Mouse (Mus musculus) cerebellum, adult 8-10 months (tissue): ENCODE measurements around the gene Ms4a18.

ENCODE experiments used
- DNase-seq: peaks from one replicate; pipeline ENCODE4 v3.0.0; 2022

Gene Ms4a18

GRCm38 (mm10) chr19:10980210-10980609 is 37.6 kb downstream of the Ms4a18 start:
- no peak for DNase-seq

- peak; percentile 70 for DNase-seq
Measured at GRCm38 (mm10) chr19:10979184-10980168, 38.4 kb downstream of the Ms4a18 start.

- DNase-seq, result no peak
Measured at GRCm38 (mm10) chr19:10976318-10976717, 41.5 kb downstream of the Ms4a18 start.

DNA sequence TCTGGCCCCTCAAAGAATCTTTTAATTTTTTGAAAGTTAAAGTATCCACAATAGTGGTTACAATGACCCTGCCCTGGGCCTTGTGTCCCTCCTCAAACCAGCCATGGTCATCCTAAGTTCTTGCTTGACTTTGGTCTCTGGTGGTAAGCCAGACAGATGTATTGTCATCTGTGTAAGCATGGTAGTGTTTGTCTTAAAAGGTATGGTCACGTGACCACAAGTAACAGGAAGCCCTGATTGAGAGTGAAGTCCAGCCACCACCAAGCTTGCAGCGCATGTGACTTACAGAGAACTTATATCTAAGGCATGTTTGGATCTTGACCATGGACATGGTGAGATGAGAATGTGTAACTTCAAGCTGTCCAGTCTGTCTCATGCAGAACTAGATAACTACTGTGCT is 42.6 kb downstream of the Ms4a18 start:
- DNase-seq, result no peak

GRCm38 (mm10) chr19:10974238-10974865 is 43.5 kb downstream of the Ms4a18 start, which contains the start of gene Ms4a10:
Ms4a10 (minus strand) TSS chr19:10974670.
- DNase-seq, result no peak

DNA sequence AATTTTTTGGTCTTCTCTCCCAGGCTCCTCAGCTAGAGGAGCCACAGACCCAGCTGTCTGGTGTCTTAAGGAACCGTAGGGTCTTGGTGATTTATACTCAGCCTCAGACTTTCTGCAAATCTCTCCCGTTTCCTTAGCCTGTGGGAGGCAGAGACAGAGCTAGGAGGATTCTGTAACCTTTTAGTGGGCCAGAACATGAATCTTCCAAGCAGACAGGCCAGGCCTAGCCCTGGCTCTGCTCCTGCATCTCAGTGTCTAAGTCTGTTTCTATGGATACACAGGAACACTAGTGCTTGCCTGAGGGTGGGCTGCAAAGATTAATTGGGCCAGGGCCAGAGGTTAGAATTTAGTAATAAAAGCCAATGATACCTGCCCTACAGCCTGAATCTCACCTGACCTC is 44.6 kb downstream of the Ms4a18 start:
- no peak for DNase-seq

GRCm38 (mm10) chr19:10972660-10973059 is 45.2 kb downstream of the Ms4a18 start:
- no peak for DNase-seq

- no peak for DNase-seq
Measured at GRCm38 (mm10) chr19:10970457-10970856, 47.4 kb downstream of the Ms4a18 start.

DNA sequence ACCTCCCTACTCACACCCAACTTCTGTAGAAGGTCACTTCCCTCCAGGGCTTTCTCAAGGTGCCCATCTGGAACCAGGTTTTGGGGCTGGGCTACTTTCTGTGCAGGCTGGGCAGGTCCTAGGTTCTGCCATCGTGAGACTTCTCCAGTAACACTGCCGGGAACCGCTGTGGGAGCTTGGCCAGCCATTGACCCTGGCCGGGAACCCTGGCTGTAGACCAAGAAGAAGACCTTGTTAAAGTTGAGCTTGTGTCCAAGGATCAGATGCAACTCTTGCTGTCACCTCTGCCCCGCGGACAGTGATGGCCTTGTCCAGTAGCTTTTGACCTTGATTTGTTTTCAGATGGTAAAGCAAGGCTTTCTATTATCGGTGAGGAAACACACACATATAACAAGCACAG is 49.3 kb downstream of the Ms4a18 start:
- DNase-seq, result no peak

GRCm38 (mm10) chr19:10965721-10966120 is 52.1 kb downstream of the Ms4a18 start:
- no peak for DNase-seq

DNA sequence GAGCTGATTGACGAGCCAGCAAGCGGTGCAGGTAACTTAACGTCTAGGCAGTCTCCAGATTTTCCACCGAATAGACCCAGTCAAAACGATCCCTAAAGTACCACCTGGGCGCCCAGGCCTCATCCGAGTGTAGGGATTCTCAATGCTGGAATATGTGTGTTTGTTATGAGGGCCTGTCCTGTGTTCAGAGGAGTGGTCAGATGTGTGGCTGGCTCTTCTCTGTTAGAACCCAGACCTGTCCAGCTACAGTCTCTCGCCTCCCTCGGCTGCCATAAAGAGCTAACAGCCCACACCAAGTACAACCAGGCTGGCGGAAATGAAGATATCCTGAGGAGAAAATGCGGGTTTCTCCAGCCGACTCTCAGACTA is 57.9 kb downstream of the Ms4a18 start:
- no peak for DNase-seq

- peak; percentile 74 for DNase-seq
Measured at GRCm38 (mm10) chr19:10959085-10959977, 58.5 kb downstream of the Ms4a18 start.

GRCm38 (mm10) chr19:10952021-10952939 is 65.6 kb downstream of the Ms4a18 start:
- no peak for DNase-seq

- DNase-seq, result no peak
Measured at GRCm38 (mm10) chr19:10949558-10949957, 68.3 kb downstream of the Ms4a18 start.

GRCm38 (mm10) chr19:10949112-10949511 is 68.7 kb downstream of the Ms4a18 start, which contains the start of gene Ccdc86:
Ccdc86 (minus strand) TSS chr19:10949266.
- peak; percentile 93 for DNase-seq

DNA sequence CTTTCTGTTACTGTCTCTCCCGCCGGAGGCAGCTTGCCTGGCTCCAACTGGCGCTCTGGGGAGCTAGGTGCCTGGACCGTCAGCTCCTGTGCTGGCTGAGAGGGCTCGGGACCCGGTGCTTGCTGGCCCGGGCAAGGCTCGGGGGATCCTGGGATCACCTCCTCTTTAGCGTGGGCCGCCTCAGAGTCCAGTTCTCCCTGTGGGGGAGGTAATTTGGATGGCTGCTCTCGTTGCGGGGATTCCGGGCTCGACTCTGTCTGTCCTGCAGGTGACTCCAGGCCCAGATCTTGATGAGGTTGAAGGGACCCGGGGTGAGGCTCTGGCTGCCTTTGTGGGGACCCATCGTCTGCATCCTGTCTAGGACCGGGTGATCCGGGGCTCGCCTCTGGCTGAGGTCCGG is 69.4 kb downstream of the Ms4a18 start:
- DNase-seq, result no peak

GRCm38 (mm10) chr19:10947219-10947618 is 70.6 kb downstream of the Ms4a18 start:
- no peak for DNase-seq
